Mouse (Mus musculus) kidney, postnatal 4 days (tissue): Measurements from ENCODE around the gene Tmem132d.

ENCODE experiments used
- DNase-seq, 2 experiments: peaks; one replicate each; pipeline ENCODE4 v3.0.0; 2021; ENCODE audit warnings: mixed read lengths in 2 of 2

Tmem132d gene

DNA sequence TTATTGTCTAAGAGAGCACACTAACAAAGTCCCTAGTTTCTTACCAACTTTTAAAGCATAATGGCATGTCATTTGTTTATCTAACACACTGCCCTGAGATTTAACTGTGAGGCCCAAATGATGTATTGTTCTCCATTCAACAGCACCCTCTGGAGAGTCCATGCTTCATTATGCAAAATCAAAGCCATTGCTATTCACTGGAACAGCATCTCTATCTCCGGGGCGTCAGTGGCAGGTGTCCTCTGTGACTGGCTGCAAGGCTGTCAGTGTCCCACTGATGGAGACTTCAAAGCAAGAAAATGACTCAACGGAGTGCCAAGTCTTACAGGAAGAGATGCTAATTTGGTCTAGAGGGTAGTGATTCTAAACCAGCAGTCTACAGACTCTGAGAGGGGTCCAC lies 508.8 kb downstream of the Tmem132d start:
- no peak for DNase-seq

DNA sequence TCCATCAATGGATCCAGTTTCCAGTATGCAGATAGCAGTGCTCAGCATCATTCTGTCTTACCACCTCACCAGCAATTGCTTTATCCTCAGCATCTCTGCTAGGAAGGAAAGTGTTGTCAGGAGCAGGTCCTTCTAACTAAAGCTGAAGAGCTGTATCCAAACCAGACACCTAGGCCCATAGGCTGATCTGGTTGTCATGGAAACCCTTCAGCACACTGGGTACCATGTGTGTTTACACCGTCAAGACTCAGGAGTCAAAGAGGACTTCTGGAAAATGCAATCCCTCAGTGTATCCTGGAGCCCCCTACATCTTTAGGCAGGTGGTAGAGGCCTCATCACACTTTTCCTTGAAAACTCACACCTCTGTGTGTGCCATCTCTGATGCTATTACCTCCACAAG lies 513.7 kb downstream of the Tmem132d start:
- no peak for DNase-seq

DNA sequence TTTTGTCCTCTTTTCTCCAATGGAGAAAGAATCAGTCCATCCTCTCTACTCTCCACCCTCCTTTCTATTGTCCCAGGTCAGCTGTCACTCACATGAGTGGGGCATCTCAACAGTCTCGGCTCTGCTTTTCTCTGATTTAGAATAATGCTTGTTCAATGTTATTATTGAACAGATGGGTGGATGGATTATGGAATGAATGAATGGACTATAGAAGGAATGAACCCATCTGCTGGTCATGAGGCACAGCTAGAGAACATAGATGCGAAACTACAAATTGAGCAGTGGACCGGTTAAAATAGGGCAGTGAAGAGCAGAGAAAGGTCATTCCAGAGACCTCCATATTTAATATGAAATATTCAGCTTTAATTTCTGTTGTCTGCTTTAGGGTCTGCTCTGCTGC lies 514.5 kb downstream of the Tmem132d start:
- no peak for DNase-seq

DNA sequence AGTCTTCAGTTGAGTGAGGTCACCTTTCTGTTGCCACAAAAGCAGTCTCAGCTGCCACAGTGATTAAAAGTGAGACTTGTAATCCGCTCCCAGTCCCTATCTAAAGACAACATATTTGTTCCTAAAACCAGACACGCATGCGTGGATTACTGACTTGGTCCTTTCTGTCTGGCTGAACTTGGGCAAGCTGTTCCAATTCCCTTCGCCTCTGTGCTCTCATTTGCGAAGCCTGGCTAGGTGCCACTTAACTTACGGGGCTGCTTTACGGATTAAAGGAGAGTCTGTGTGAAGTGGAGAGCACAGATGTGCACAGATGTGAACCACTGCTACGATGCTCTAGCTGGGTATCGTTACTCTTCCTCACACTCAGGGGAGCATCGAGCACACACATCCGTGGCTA lies 518.7 kb downstream of the Tmem132d start:
- DNase-seq: no peak

DNA sequence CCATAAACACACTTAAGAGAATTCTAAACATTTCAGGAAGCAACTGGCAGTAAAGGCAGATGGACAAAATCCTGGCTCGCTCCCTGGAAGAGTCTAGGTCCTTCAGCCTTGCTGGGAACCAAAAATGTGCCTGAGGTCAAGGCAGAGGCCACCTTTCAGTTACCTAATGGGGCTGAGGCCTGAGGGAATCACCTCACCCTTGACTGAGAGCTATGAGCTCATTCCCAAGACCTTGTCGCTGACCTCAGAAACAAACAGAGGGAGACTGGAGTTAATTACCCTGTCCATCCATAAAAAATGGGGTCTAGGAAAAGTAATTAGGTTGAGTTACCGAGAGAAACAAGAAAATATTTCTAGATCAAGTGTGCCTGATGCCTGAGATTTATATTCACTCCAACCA lies 521.3 kb downstream of the Tmem132d start:
- peak; percentile 6 to 22 for DNase-seq

DNA sequence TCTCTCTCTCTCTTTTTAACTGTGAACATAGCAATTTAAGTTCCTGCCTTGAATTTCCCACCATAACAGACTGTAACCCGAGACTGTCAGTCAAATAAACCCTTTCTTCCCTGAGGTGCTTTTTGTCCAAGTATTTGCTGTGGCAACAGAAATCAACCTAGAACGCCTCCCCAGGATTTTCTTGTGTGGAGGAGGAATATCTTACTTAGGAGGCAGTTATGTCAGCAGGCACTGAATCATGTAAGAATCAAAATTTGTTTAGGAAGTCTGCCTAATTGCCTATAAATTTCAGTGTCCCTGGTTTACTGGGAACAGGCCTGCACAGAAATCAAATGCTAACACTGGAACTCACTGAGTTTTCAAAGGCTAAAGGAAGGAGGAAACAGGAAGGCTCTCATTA lies 522.5 kb downstream of the Tmem132d start:
- no peak for DNase-seq

DNA sequence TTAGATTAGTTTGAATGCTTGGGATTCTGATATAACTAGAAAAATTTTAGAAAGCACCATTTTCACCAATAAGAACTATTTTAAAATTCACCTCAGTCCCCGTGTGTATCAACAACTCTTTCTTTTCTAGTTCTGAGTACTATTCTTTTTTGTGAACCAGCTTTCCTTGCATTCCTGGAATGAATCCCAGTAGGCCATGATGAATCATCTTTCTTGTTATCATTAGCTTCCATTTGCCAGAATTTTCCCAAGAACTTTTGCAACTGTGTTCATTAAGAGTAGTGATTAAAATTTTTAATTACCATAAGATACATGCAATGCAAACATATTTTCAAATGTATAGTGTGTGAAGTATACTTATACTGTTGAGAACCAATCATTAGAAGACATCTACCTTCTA lies 537.7 kb downstream of the Tmem132d start:
- no peak for DNase-seq

DNA sequence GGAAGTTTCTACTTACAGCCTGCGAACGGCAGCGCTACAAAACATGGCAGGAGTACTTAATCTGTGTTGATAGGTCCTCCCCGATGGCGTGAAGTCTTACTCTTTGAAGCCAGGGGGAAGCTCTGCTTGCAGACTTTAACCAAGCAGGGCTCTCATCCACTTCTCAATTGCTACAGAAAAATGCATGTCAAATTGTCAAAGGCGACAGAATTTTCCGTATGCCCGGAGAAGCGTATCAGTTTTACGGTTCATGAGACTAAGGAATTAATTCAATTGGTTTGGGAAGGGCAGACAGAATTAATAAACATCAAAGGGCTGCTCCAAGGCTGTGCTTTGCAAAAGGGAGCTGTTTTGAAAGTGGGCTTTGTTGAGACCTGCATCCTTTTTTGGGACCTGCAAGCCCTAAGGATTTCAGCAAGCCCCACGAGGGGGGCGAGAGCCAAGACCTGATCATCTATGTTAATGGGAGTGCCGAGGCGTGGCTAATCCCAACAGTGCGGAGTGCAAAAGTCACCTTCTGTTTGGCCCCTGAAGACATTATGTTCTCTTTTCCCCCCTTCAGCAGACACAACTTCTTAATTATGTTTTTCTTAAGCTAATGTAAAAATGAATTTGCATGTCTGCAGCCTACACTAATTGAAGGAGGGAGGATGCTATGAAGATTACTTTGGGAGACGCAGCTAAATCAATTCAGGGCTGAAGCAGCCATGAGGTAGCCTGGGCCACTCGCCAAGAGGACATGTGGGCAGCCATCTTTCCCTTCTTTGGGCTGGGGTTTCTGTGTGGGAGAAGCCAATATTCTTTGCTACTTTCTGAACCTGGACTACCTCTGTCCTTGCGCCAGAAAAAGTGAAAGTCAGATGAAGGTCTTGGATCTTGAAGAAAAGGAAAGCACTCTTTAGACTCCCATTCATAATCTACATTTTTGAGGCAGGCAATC lies 547.0 kb downstream of the Tmem132d start:
- DNase-seq: no peak

DNA sequence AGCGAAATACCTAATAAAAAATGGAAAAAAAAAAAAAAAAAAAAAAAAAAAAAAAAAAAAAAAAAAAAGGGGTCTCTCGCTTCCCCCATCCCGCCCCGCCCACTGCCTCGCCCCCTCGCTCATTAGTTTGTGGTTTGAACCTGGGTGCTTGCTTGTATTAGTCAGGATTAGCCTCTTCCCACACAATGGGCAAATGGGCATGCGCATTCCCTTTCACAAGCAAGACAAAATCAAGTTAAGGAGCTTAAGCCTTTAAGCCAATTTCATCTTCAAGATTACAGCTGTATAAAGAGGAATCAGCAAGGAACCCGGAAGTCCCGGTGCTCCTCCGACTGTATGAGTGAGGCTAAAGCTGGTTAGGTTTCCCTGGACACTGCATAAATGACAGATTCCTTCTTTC lies 549.9 kb downstream of the Tmem132d start:
- DNase-seq: no peak

DNA sequence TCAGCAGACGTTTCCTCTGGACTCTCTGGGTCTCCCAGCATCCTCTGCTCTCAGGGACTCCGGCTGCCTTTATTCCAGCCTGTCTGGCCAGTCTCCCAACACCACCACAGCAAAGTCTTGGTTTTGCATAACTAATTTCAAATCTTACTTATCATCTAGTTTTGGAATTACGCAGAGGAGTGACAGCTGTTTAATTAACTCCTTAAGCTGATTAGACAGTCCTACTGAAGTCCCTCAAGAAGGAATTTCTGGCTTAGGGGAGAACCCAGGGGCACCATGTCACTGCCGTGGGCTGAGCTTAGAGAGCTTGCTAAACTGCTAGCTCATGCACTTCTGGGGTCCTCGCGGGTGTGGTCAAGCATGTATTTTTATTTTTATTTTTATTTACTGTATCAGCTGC lies 558.4 kb downstream of the Tmem132d start:
- DNase-seq: no peak

DNA sequence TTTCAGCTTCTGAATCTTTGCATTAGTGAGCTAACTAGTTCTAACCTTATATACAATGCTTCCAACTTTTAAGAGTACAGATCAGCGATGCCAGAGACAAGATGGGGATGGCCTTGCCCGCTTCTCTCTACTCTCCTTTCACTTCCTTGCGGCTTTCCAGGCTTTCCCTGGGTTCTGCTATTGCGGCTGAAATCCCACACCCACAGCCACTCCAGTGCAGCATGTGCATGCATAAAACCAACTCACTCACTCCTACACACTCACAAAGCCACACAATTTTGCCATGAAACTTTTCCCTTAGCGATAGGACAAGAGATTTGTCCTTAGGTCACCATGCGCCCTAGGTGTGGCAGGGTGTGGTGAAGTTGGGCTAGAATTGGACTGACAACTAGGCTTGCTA lies 567.7 kb downstream of the Tmem132d start:
- DNase-seq: no peak

DNA sequence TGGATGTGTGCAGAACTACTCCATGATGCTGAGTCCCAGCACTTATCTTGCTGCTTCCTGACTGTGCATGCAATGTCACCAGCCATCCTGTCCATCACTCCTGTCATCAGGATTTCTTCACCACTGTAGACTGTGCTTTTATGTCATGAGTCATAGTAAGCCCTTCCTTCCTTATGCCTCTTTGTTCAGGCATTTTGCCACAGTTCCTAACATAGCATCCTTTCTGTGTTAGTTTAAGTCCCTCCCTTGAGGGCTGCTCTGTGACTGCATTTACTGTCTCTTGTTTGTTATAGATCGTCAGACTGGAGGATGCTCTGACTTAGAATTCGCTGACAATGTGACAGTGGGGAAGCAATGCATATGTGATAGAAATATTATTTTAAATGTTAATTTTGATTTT lies 573.2 kb downstream of the Tmem132d start:
- DNase-seq: no peak

DNA sequence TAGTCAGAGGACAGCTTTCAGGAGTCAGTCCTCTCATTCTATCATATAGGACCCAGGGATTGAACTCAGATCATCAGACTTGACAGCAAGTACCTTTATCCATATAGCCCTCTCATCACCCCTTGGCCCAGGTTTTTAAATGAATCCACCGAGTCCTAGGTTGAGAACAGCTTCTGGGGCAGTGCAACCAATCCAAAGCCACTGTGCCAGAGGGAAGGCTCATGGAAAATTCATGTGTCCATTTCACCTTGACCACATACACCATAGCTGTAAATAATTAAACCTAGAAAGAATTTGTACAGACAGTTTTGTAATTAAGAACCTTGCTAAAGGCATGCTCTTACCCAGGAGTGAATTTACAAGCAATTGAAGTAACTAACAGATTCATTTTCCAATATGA lies 580.6 kb downstream of the Tmem132d start:
- peak; percentile 10 to 40 for DNase-seq

DNA sequence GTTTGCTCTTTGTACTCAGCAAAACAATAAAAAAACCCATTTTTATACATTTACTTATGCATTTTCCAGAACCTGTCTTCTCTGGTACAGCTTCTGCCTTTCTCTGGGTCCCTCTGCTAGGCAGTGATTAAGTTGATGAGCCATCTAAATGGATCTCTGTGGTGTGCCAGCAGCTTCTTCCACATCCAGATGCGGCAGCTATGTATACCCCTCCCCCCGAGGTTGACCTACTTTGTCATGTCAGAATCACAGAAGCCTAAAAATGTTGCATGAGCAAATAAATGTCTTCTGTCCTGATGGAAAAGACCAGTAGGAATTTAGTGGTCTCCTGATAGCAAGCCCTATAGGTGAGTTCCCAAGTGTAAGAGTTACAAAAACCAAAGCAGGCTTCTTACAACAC lies 601.1 kb downstream of the Tmem132d start:
- DNase-seq: no peak

DNA sequence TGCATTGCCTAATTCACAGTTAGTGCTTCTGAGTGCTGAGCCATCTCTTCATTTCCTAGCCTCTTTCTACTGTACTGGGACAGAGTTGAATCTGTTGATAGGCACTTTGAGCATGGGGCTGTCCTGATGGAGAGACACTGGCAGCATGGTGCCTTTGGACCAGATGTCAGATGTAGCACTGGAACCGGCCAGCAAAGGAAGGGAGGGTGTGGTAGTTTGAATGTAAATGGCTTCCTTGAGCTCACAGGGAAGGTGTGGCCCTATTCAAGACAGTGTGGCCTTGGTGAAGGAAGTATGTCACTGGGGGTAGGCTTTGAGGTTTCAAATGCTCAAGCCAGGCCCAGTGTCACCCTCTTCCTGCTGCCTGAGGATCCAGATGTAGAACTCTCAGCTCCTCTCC lies 602.0 kb downstream of the Tmem132d start:
- no peak for DNase-seq

DNA sequence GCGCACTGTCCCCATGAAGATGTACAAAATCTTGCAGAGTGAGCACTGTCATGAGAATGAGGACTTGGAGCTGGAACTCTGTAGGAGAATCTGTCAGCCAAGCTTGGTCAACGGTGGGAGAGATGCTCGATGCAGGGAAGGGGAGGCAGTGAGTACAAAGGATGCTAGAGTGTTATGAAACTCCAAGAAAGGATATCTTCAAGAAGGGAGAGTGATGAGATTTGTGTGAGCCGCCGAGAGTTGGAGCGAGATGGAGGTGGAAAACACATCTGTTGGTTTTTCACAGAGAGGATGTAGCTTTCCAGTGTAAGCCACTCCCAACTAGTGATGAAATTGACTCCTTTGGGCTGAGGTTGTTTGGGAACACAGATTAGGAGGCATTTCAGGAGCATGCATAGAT lies 604.1 kb downstream of the Tmem132d start:
- no peak for DNase-seq

DNA sequence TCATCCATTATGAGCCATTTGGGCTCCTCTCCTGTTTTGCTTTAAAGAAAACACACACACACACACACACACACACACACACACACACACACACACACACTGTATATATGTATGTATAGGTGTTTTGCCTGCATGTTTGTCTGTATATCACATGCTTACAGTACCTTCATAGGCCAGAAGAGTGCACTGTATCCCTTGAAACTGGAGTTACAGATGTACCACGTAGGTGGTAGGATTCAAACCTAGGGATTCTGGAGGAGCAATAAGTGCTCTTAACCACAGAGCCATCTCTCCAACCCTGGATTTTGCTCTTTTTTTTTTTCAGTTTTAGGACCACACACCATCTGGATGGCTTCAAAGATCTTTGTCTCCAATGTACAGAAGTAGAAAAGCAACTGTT lies 610.9 kb downstream of the Tmem132d start:
- DNase-seq: no peak

DNA sequence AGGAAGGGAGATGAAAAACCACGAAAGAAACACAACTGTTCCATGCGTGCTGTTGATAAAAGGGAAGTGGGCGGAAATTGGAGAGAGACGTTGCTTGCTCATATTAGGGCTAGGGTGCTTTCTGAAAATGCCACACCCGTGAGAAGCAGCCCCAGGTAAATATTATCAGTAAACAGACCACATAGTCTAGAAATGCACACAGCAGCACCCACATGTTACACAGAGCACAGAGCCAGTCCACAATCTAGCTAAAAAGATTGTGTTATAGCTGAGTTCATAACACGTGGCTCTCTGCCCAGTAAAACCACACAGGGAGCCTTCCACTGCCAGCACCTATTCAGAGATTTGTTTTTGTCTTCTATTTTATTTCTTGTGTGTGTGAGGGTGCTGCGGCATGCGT lies 617.6 kb downstream of the Tmem132d start:
- no peak for DNase-seq

DNA sequence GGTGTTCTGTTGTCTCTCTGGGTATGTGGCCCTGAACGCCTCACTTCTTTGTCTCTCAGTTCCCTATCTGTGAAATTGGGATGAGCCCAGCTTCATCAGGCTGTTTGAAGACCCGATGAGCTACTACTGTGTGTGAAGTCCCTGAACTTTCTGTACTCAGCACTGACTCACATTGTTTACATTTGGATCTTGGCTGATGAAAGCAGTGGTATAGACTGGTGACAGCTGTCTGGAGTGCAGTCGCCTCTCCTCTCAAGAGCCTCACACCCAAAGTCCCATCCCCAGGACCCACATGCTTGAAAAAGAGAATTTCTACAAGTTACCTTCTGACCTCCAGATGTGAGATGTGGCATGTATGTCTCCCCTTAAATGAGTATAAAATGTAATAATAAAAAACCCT lies 625.5 kb downstream of the Tmem132d start:
- no peak for DNase-seq

DNA sequence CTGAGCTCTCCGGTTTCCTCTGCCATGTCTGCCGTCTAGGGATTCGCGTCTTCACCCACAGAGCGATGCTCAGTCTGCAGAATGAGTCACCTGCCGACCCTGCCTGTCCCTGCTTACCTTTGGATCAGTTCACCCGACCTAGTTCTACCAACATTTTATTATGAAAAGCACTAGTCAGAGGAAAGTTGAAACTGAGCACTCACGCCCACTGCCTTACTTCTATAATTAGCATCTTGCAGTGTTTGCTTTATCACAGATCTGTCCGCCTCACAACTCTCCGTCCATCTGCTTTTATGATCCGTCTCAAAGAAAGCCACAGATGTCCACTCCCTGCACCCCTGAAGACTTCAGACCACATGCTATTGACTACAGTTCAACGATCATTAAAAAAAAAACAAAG lies 626.0 kb downstream of the Tmem132d start:
- DNase-seq: no peak

DNA sequence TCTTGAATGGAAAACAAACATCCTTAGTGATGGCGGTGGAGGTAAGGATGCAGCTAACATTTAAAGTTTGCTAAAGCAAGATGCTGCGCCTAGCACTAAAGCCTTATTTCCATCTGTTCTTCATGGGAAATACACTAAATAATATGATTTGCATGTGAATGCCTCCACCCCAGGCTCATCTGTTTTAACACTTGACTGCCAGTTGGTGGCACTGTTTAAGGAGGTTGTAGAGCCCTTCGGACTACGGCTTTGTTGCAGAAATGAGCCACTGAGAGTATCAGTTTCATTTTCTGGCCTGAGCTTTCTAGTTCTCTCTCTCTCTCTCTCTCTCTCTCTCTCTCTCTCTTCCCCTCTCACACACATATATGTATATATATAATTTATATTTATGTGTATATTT lies 632.0 kb downstream of the Tmem132d start:
- no peak for DNase-seq

DNA sequence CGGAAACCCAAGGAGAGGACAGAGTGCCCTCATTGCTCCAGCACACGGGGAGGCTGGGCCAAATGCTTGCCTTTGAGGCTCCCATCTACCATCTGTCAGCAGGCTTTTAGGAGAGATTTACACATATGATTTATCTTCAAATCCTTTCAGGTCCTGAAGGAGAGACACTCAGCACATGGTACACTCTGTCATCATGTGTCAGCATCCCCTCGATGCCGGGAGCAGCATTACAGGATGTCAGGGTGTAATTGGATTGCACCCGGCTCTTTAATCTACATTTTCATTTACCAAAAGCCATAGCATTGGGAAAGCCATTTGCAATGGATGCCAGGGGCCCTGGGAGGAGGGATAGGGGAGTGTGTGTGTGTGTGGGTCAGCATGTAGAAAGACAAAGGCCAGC lies 651.7 kb downstream of the Tmem132d start:
- no peak for DNase-seq

DNA sequence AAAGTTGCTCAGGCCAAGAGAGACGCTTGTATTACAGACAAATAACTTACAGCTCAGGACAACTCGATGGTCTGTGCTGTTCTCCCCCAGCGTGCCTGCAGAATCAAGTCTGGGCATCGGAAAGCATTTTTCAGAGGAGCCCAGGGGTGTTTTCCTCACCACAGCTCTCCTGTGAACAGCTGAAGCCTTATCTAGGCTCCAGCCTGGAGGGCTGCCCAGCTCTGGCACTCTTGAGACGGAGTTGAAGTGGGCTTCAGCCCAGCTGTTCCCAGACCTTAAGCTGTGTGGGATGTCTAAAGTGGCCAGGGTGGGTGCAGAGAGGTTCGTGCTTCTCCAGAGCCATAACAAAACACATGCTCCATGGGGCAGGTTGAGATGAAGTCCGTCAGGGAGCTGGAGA lies 657.1 kb downstream of the Tmem132d start:
- no peak for DNase-seq

DNA sequence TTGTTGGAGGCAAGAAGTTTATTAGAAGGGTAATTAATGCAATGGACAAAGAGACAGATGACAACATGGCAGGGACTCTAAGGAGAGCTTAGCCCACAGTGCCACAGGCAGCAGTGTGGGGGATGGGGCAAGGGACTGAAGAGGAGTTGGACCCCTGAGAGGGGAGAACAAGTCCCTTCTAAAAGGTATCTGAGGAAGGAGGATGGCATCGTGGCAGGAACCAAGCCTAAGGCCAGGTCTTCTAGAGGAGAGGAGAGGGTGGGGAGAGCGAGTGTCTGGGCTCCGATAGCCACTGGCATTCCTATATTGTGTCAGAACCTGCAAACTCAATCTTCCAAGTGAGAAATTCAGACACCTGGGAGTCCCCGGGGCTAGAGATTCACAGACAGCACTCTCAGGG lies 674.3 kb downstream of the Tmem132d start:
- no peak for DNase-seq
